Mouse (Mus musculus) forebrain, postnatal 0 days (tissue): ENCODE measurements around the gene Selp. TPM values are rescaled to one million over a fixed set of nuclear protein-coding genes. Genes with fewer than 3 reads are reported as not detected.

Source experiments
- ATAC-seq: fragments of 200-750 bp; cut with Nextera tagmentation; 2 replicates; pipeline ENCODE4 v1.8.0; 2017; ENCODE audit warnings: mild to moderate bottlenecking, moderate library complexity
- DNase-seq: peaks from one replicate; pipeline ENCODE4 v3.0.0-alpha.2; 2015
- H3K27ac ChIP-seq: fragments of 300-500 bp; sonication (generic); 2 replicates; pipeline ENCODE4 v1.5.1; 2014; ENCODE audit warnings: low read depth, mild to moderate bottlenecking, antibody characterized with exemption, low read length, moderate library complexity, mixed read lengths
- H3K27me3 ChIP-seq: fragments of 300-500 bp; sonication (generic); 2 replicates; pipeline ENCODE4 v1.6.1; 2014; ENCODE audit warnings: mild to moderate bottlenecking, low read length, mixed read lengths; ENCODE audit not compliant: insufficient read depth
- H3K36me3 ChIP-seq: fragments of 300-500 bp; sonication (generic); 2 replicates; pipeline ENCODE4 v1.6.1; 2014; ENCODE audit warnings: mild to moderate bottlenecking, moderate library complexity; ENCODE audit not compliant: insufficient read depth
- H3K4me1 ChIP-seq: fragments of 300-500 bp; sonication (generic); 2 replicates; pipeline ENCODE4 v1.6.1; 2014; ENCODE audit warnings: antibody characterized with exemption; ENCODE audit not compliant: insufficient read depth
- H3K4me2 ChIP-seq: fragments of 300-500 bp; sonication (generic); 2 replicates; pipeline ENCODE4 v1.6.1; 2014; ENCODE audit warnings: low read depth, mild to moderate bottlenecking, moderate library complexity
- H3K4me3 ChIP-seq: fragments of 300-500 bp; sonication (generic); 2 replicates; pipeline ENCODE4 v1.5.1; 2014; ENCODE audit warnings: low read depth, low read length, mixed read lengths
- H3K9ac ChIP-seq: fragments of 300-500 bp; sonication (generic); 2 replicates; pipeline ENCODE4 v1.6.1; 2014; ENCODE audit warnings: mild to moderate bottlenecking
- H3K9me3 ChIP-seq: fragments of 300-500 bp; sonication (generic); 2 replicates; pipeline ENCODE4 v1.6.1; 2016; ENCODE audit warnings: low read length
- CTCF ChIP-seq: sonication (generic); IDR thresholded peaks from 2 replicates; pipeline ENCODE4 v1.5.1; 2016; ENCODE audit warnings: antibody characterized with exemption, control low read depth, low read depth
- WGBS: fragments of 180-500 bp; shearing (Covaris S2); extraction: QIAGEN DNeasy Blood & Tissue Kit; methylation state at CpG from one replicate; pipeline ENCODE4 v1.1.7; 2014; 5-methylcytosine and 5-hydroxymethylcytosine counted together
- polyA plus RNA-seq: library from polyadenylated mRNA; unstranded; fragments of >200 nt; fragmentation: Nextera tagmentation; extraction: Ambion mirVana; gene quantifications from 2 replicates; pipeline ENCODE4 v1.2.1, GENCODE M21; 2015
- total RNA-seq: library from RNA; depleted of rRNA; stranded (reverse); fragments of >200 nt; gene quantifications from 2 replicates; pipeline ENCODE4 v1.2.3, GENCODE M21; 2014

The Selp gene
- total and polyA plus RNA-seq, 2 experiments from 2014 or later, result not detected

GRCm38 (mm10) chr1:164151387-164152088 is 36.5 kb downstream of the Selp start, which contains the start of gene F5:
Gene F5, plus strand, starts transcription at chr1:164151838.
- TF ChIP-seq CTCF, result no peak

GRCm38 (mm10) chr1:164152836-164153235 is 37.8 kb downstream of the Selp start:
- H3K4me3 ChIP-seq, result no peak overlapping the region
- no peak overlapping the region for H3K9ac ChIP-seq
- H3K9me3 ChIP-seq, result no peaks in the 10 kb centered on the region
- no peaks in the 10 kb centered on the region for H3K4me1 ChIP-seq
- 95% methylated on average over 5 of the region's 5 CpGs for WGBS
- no peak for TF ChIP-seq CTCF
- no peak overlapping the region for H3K27ac ChIP-seq
- no peak overlapping the region for H3K4me2 ChIP-seq
- no peak for ATAC-seq
- no peaks in the 10 kb centered on the region for H3K27me3 ChIP-seq
- no peaks in the 10 kb centered on the region for H3K36me3 ChIP-seq
- DNase-seq, result no peak

More at GRCm38 (mm10) chr1:164151387-164152088, 36.5 kb downstream of the Selp start, which contains the start of gene F5:
- Histone ChIP-seq H3K36me3 (no peaks in the 10 kb centered on the region), H3K9ac (no peak within 1 kb of the TSS), H3K27ac (no peak within 1 kb of the TSS), H3K9me3 (no peaks in the 10 kb centered on the region), H3K4me3 (no peak within 1 kb of the TSS), H3K4me2 (no peak within 1 kb of the TSS), H3K4me1 (no peaks in the 10 kb centered on the region), H3K27me3 (no peaks in the 10 kb centered on the region)
- 14% methylated on average over 16 of the region's 16 CpGs for WGBS
- ATAC-seq (no peak), DNase-seq (no peak)

- TF ChIP-seq CTCF, result no peak
- Histone ChIP-seq H3K4me1 (no peaks in the 10 kb centered on the region), H3K9ac (no peak overlapping the region), H3K27ac (no peak overlapping the region), H3K27me3 (no peaks in the 10 kb centered on the region), H3K4me3 (no peak overlapping the region), H3K9me3 (no peaks in the 10 kb centered on the region), H3K4me2 (no peak overlapping the region), H3K36me3 (no peaks in the 10 kb centered on the region)
- ATAC-seq (no peak), DNase-seq (no peak)
- WGBS, result 85% methylated on average over 3 of the region's 3 CpGs
These were observed 39.9 kb downstream of the Selp start for GRCm38 (mm10) chr1:164154983-164155382.

GRCm38 (mm10) chr1:164158571-164158970 is 43.5 kb downstream of the Selp start:
- Histone ChIP-seq H3K4me1 (no peaks in the 10 kb centered on the region), H3K4me3 (no peak overlapping the region), H3K9me3 (no peaks in the 10 kb centered on the region), H3K9ac (no peak overlapping the region), H3K4me2 (no peak overlapping the region), H3K27me3 (no peaks in the 10 kb centered on the region), H3K36me3 (no peaks in the 10 kb centered on the region), H3K27ac (no peak overlapping the region)
- no peak for TF ChIP-seq CTCF
- ATAC-seq, result no peak
- no peak for DNase-seq
- 64% methylated on average over 4 of the region's 4 CpGs for WGBS

GRCm38 (mm10) chr1:164159781-164160180 is 44.7 kb downstream of the Selp start:
- Histone ChIP-seq H3K4me3 (no peak overlapping the region), H3K36me3 (no peaks in the 10 kb centered on the region), H3K9me3 (no peaks in the 10 kb centered on the region), H3K27me3 (no peaks in the 10 kb centered on the region), H3K4me2 (no peak overlapping the region), H3K9ac (no peak overlapping the region), H3K4me1 (no peaks in the 10 kb centered on the region), H3K27ac (no peak overlapping the region)
- ATAC-seq (no peak), DNase-seq (no peak)
- WGBS, result 84% methylated on average over 2 of the region's 2 CpGs
- TF ChIP-seq CTCF, result no peak

GRCm38 (mm10) chr1:164162745-164163144 is 47.7 kb downstream of the Selp start:
- TF ChIP-seq CTCF, result no peak
- Histone ChIP-seq H3K9ac (no peak overlapping the region), H3K4me1 (no peaks in the 10 kb centered on the region), H3K27me3 (no peaks in the 10 kb centered on the region), H3K36me3 (no peaks in the 10 kb centered on the region), H3K27ac (no peak overlapping the region), H3K4me3 (no peak overlapping the region), H3K9me3 (no peaks in the 10 kb centered on the region), H3K4me2 (no peak overlapping the region)
- whole genome bisulfite sequencing, result 87% methylated on average over 5 of the region's 5 CpGs
- ATAC-seq, result no peak
- no peak for DNase-seq

- Histone ChIP-seq H3K27ac (no peak overlapping the region), H3K4me3 (no peak overlapping the region), H3K4me1 (no peaks in the 10 kb centered on the region), H3K36me3 (no peaks in the 10 kb centered on the region), H3K9me3 (0 out of 2 replicates have a peak, but pooled peaks cover 4% of the 10 kb centered on the region), H3K9ac (no peak overlapping the region), H3K4me2 (no peak overlapping the region), H3K27me3 (no peaks in the 10 kb centered on the region)
- TF ChIP-seq CTCF, result no peak
- WGBS, result 76% methylated on average over 4 of the region's 4 CpGs
- no peak for DNase-seq
- ATAC-seq, result no peak
These were observed 53.8 kb downstream of the Selp start for GRCm38 (mm10) chr1:164168818-164169217.
